Mouse (Mus musculus) gastrocnemius, adult 8-10 months (tissue): ENCODE measurements around the gene Fer. TPM values are rescaled to one million over a fixed set of nuclear protein-coding genes. Genes with fewer than 3 reads are reported as not detected.

Experiments used
- DNase-seq, 2 experiments: peaks; one replicate each; pipeline ENCODE4 v3.0.0; 2022; ENCODE audit warnings: low spot score in 2 of 2
- total RNA-seq, 4 experiments: library from RNA; stranded (reverse); gene quantifications; 2 replicates each; pipeline ENCODE4 v1.2.4; 2022

Fer gene
- total RNA-seq, 4 experiments from 2014 or later = 10.9 to 13.8 (median 12.4) TPM

DNA sequence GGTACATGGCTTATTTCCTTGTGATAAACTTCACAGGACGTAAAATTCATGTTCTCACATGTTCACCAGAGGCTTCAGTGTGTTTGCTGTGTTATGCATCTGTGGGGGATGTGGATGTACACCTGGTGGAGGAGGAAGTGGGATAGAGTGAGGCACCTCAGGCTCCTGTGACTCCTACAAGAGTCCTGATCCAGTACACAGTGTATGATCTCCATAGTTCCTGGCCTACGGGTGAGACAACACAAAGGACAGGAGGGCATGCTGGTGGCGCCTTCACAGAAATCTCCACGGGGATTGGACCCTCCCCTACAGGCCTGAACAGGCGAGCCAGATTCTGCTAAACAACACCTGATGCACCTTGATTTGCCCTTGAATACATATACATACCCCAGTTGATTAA, 111.4 kb downstream of the Fer start:
- no peak for DNase-seq

DNA sequence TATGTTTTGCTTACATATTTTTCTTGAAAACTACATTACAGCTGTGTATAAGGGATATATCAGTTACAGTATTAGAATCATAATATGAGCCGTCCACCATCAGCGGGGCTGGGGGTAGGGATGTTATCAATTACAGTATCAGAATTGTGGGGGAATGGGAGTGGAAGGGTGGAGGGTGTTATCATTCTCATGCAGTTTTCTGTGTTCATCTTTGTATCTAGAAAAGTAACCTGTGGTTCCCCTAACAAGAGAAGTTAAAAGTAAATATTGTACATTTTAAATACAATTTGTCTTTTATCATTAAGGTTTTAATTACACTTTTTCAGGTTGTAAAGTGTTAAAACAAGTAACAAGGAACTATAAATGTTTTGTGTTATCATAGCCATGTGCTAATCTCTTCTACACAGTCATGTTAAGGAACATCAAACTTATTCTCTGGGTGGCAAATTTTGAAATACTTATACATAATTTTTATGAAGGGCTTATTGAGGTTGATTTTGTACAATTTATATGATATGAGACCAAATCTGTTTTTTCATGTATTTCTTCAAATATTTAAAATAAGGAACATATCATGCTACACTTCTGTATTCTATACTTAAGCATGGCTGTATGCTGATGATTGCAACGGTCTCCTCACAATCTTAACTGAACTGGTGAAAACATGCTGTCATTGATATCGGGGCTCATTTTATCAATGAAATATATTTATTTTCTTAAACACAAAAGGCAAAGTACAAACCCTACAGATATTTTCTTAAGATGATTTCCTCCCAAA, 116.1 kb downstream of the Fer start:
- no peak for DNase-seq

DNA sequence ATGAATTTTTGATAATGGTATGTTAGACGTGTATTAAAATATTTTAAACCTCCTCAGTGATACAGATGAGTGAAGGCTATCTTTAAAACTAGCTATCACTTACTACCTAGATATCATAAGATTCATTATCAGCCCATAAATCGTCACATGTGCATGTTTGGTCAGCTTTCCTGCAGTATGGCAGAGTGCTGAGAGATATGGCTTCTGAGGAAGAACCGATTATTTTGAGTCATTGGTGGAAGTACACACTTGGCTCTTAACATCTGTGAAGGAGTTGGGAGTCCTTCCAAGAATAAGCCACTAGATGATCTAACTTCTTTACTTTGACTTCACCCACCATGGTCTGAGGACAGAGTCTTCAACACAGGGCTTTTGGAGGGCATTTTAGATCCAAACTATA, 117.3 kb downstream of the Fer start:
- DNase-seq = no peak

DNA sequence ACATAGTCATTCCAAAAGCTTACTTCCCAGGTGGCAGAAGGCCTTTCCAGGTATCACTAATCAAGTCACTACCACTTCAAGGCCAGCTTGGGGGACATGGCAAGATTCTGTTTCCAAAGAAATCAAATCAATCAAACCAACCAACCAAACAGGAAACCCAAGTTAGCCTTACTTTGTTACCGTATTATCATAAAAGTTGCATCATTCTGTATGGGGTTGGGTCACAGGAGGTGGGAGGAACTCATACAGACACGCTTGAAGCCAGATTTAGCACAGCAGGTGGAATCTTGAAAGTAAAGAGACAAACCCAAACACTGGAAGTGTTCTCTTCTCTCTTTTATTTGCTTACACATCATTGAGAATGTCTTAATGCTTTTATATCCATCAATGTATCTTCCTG, 125.8 kb downstream of the Fer start:
- no peak for DNase-seq

DNA sequence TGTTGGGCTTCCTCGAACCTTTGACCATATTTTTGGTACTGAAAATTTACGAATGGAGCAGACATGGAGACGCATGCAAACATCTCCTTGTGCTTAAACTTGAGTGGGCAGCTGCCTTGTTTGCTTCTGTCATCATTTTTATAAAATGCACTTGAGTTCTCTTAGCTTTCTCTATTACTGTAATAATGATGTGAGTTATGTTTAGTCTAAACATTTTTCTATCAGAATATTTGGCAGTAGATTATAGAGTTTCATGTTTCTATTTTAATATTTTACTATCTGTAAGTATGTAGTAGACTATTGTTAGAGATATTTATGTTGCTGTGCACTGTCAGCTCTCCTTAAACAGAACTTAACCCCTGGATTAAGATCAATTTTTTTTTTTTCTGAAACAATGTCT, 128.3 kb downstream of the Fer start:
- no peak for DNase-seq

DNA sequence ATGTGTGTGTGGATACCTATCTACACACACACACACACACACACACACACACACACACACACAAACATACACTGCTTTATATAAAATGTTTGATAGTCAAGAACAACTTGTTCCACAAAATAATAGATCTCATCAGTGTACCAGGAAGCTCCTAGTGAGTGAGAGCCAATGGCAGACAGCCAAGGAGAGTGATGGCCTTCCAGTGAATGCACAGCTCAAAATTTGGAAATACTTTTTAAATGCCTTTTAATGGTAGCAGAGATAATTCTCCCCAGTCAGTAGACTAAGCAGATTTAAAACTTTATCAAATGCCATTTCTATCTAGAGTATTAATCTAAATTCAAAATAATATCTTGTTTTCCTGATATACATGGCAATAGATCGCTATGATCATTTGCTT, 133.1 kb downstream of the Fer start:
- no peak for DNase-seq

DNA sequence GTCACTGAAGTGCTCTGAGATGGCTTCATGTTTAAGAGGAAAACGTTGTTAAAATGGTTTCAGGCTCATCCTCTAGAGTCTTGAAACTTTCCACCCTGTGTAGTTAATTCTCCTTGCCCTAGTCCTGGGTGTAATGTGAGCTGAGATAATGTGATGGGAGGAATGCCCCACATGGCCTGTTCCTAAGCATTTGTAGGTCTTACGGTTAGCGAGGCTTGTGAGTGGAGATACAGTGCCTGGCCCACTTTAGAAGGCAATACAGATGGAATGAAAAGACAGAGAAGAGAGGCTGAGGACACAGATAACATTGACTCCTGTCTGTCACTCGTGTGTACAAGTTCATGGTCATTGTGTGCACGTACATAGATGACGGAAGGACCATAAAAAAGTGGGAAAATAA, 134.8 kb downstream of the Fer start:
- no peak for DNase-seq

DNA sequence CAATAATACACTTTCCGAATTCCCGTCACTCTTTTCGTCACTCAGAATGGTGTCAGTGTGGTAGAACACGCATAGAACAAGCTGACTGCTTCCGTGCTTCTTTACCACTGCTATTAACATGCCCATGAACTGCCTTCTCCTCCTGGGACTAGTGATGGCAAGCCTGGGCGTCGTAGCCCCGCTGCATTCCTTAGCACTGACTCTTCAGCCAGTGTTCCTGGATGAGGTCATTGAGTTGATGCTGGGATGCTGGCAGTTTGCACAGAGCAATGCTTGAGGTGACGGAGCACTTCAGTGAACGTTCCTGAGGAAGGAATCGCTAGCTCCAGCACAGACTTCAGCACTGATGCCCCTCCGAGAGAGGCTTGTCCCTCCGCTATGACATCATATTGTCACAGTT, 140.6 kb downstream of the Fer start:
- DNase-seq = no peak

DNA sequence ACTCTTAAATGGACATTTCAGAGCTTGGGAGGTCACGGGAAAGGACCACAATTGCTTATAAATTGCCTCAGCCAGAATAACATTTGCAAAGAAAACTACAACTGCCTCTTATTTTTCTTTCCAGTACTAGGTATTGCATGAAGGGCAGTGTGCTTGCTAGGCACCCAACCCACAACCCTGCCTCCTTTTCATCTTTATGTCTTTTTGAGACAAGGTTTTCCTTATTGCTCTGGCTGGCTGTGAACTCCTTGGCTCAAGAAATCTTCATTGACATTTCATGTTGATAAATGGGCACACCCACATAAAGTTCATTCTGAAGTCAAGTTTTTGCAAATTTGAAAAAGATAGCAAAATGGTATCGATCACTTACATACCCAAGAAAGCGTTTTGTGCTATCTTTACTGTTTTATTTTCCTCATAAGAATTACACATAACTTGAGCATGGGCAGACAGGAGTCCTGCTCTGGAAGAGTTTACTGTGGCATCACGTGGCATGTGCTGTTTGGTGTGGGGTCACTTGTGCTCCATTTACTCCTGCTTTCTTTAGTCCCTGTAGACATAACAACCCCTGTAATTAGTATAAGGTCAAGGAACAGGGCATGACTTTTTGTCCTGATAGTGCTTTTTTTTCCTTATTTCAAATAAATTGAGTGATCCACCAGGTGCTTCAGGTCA, 142.8 kb downstream of the Fer start:
- DNase-seq = no peak

DNA sequence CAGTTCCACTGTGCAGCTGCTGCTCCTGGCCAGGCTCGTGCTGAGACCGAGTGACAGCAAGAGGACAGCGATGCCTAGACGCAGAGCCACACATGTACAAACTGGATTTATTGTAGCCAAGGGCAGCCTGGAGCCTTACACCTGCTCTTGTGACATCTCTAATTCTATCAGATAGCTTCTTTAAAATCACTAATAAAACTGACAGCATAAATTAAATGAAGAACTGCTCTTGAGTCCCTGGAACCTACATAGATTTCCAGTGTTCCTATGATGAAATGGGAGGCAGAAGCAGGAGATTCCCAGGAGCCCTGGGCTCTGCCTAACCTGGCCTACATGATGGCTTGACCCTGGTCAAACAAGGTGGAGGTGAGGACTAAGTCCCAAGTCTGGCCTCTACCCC, 153.7 kb downstream of the Fer start:
- no peak for DNase-seq

DNA sequence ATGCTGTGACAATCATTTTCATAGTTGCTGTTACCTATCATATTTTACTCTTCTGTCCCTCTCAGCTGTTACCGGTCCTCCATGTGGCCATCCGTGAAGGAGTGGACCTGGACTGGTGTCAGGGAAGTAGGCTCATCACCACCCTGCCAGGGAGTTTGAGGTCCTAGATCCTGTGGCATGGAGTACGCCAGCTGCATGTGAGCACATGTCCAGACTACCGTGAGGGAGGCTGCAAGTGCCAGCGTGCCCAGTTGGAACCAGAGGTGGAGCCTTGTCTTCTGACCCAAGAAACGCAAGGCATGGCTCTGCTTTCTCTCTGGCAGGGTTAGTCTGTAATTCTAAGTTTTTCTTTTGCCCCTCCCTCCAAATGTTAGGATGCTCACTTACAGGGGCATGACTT, 155.4 kb downstream of the Fer start:
- DNase-seq = no peak

DNA sequence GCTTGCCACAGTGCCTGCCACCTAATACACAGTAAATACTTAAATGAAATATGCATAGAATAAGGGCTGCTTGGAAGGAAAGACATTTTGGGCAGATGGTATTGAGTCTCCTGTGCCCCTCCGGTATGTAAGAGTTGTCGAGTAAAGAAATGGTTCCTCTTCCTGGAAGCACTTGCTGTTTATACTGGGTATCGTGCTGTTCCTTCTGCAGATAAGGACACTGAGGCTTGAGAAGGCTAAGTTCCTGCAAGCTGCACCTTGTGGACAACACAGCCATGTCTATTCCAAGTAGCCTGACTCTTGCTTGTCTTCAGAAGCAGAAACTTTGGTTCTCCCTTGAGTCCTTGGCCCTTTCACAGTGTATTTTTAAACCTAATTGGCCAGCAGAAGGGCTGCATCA, 156.0 kb downstream of the Fer start:
- DNase-seq = no peak

DNA sequence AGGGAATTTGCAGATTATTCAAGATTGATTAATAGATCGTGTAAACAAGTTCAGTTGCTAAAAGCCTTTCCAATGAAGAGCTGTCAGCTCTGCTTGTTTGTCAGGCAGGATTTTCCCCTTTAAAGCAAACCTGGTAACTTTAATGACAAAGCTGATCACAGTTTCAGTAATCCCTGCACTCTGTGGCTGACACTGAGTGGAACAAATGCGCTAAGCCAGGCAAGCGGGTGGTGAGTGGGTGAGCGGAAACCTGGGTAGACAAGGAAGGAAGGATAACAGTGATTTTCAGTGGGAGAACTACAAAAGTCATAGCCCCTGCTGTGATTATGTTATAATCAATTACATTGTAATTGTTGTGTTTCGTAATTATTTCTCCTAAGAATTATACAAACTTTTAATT, 156.8 kb downstream of the Fer start:
- DNase-seq = no peak

DNA sequence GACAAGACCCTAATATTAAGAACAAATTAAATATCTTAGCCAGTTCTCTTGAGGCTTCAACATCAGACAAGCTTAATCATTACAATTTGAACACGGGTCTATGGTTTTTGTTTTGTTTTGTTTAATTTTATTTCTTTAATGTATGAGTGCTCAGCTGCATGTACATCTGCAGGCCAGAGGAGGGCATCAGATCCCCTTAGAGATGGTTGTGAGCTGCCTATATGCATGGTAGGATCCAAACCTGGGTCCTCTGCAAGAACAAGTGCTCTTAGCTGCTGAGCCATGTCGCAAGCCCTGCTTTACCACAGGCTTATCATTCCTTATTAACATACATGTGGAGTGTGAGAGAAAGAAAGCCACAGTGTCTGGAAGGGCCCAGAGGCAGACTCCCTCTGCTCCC, 163.6 kb downstream of the Fer start:
- no peak for DNase-seq

DNA sequence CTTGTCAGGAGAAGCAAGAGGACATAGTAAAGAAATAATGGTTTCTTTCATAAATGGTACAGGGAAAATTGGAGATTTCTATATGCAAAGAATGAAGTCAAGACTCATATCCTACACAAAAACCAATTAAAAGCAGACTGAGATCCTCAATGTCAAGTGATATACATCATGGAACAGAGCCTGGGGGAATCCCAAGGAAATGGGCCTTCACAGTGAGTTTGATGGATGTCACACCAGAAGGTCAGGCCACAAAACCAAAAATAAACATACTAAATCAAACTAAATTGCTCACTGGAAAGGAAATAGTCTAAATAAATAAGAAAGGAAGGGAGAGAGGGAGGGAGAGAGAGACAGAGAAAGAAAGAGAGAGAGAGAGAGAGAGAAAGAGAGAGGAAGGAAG, 178.9 kb downstream of the Fer start:
- DNase-seq = no peak

DNA sequence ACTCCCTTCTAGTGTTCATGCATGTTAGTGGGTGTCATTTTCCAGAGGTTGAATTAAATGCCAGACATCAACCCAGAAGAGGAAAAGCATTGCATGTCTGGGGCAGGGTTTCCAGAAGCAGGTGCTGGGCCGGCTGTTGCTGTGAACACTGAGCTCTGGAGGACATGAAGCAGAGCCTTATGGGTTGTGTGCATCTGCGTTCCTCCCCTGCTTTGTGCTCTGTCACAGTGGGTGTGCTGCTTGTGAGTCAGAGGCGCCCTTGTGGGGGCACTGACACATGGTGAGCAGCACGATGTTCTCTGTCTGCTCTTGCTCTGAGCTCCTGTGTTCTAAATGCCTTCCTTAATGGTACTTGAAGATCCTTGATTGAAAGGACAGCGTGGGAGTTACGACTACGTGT, 182.5 kb downstream of the Fer start:
- no peak for DNase-seq

DNA sequence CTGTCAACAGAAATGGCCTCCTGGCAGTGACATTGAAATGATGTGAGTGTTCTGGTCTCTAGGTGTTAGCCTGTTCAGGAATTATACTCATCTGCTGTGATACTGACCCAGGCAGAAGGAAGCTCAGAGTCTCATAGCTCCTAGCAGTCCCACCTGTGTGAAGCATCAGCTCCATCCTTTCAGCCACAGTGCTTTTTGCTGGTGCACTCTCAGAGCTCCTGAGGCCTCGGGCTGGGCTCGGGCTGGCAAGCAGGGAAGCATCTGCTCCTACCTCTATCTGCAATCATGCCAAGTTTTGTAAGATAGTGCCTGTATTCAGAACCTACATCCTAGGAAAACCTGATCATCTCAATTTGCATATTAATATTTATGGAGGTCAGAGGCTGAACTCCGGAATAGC, 183.7 kb downstream of the Fer start:
- DNase-seq = no peak

DNA sequence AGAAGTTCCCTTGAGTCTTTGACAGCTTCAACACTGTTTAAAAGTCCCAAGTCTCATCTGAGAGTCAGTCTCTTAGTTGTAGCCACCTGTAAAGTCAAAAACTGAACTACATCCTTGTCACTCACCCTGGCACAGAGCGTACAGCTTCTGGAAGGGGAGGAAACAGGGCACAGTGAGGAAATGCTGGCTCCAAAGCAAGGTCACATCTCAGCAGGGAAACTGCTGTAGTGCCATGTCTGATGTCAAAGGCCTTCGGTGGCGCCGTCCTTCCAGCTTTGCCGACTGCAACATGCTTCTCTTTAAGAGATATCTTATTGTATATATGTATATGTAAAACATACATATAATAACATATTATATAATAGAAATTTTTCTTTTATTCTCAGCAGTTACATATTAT, 188.0 kb downstream of the Fer start:
- DNase-seq = no peak

DNA sequence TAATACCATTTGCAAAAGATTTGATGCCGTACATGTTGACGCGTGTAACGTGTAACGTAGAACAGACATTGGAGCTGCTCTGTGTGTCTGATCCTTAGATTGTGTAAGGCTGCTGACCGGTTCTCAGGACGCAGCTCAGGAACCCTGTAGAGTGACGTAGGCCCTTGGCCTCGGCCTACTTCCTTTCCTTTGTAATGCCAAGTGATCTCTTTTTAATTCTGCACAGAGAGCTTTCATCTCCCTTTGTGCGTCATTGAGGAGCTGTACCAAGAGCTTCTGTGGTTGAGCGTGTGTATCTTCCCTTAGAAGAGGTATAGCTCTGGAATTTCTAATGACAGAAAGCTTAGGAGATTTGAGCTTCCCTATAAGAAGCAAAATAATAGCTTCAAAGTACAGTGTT, 190.8 kb downstream of the Fer start:
- DNase-seq = no peak

DNA sequence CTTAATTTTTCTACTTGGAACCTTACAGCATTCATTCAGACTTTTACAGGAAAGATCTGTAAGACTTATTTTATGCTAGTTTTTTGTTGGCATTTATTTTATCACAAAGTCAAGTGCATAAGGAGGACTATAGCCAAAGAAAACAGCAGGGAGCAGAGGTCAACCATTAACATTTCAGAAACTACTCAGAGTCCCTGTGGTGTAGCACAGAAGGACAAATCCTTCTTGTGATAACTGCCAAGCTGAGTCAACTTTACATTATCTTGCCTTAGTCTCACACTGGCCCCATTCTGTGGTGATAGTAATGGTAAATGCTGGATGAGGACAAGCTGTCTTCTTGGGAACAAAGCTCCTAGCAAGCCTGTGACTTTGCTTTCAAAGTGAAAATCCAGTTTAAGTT, 197.7 kb downstream of the Fer start:
- no peak for DNase-seq

DNA sequence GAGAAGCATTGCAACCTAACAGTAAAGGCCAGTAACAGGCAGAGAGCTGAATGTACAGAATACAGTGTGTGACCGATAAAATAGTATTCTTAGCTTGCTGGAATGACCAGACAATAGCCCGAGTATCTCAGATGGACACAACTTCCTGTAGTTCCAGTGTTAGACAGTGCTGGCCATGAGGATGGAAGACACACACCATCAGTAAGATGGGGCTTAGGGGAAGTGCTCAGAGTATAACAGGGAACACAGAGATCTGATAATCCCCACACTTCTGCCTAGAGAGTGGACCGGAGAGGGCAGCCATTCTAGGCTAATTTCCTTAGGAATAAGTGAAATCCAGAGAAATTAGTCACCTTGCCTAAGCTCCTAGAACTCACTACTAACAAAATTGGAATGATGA, 202.4 kb downstream of the Fer start:
- DNase-seq = no peak

DNA sequence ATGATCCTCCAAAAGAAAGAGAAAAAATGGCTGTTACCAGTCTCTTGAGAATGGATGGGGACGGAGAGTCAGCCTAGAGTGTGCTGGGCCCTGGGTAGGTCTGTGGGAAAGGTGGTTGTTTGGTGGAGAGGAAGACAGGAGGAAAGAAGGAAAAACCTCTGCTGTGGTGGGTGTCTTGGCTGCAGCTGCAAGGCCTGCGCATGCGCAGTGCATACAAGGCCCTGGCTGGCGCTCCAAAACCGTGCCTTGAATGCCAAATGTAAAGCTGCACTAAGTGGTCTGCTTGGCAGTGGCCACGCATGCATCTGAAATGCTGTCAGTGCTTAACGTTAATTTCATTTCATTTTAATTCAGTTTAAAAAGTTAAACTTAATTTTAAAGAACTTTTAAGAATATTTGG, 214.5 kb downstream of the Fer start:
- no peak for DNase-seq

DNA sequence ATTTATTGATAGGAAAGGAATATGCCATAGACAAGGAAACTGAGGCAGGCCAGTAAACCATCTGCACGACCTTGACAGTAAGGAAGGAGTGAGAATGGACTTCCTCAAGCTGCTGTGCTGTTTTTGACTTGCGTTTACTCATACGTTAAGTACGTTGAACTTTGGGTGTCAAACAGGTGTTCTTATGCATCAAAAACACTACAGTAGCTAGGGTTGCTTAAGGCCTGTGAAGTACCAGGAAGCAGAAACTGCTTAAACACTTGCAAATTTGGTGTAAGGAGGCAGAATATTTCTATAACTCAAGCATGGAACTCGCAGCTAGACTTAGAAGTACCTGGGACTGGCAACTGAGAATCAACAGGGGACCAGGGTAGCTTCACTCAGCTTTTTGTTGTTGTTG, 221.9 kb downstream of the Fer start:
- DNase-seq = no peak
